ENCODE assay signal across 17 mouse cellular contexts in the genomic region with DNA sequence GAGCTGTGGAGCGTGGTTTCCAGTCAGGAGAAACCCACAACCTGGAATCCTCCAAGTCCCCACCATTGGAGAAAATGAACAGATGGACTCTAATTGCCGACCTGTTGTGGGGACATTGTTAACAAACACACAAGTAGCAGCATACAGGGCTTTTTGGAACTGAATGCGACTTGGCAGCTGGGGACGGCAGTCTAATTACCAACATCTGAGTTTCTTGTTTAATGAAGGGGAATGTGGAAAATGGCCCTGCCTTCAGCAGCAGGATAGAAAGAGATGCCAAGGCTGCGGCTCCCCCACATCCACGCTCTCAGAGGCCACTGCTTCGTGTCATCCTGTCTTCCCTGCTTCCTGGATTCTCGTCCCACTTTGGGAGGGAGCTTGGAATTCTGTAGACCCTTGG.
DNase-seq lines count a peak whose midpoint lies in the region; ATAC-seq lines count a peak whose summit lies in the region.
"Had no signal": no experiment of that assay in that cellular context is flagged by ENCODE, and none has a peak within 500 bp of the region (broad histone marks: within the 10 kb centered on the region; RNA-seq: fewer than 3 reads in every experiment).

No protein-coding gene starts in this region.

- H3K4me2 ChIP-seq in hindbrain, embryonic 15.5 days: no peak overlapping the region
- no peak overlapping the region for H3K4me2 ChIP-seq in hindbrain, embryonic 13.5 days
- H3K4me2 ChIP-seq: liver, embryonic 13.5 days had no signal

- DNase-seq in right cerebral cortex, adult 18-20 months: peak; percentile 1
- no peak for DNase-seq in right cerebral cortex, postnatal 14 days
- peak; percentile 13 to 31 for DNase-seq in layer of hippocampus, postnatal 10 days (ENCODE audit: low spot score in 2 of 2)
- no peak for DNase-seq in spleen, postnatal 10 days (ENCODE audit: low spot score in 2 of 2)
- DNase-seq: adrenal gland, postnatal 36 days; cerebellum, adult 2 months; heart, postnatal 36 days; kidney, adult 11 months; kidney, postnatal 25 days; liver, embryonic 13.5 days; lung, postnatal 10 days had no signal

- ATAC-seq in hindbrain, embryonic 15.5 days (ENCODE audit: low FRiP score, low read depth): peak; percentile 56; the same call in 1 of the 2 replicates
- no peak for ATAC-seq in hindbrain, embryonic 13.5 days (ENCODE audit: low FRiP score)
- no peak for ATAC-seq in erythroblast, adult 5-6 weeks (replicated peaks; ENCODE audit: low FRiP score, poor library complexity, severe bottlenecking)

- WGBS in hindbrain, embryonic 15.5 days: 63% methylated on average over 8 of the region's 8 CpGs
- WGBS in hindbrain, embryonic 13.5 days: 72% methylated on average over 8 of the region's 8 CpGs

- H3K27ac ChIP-seq in hindbrain, embryonic 15.5 days (replicated peaks): no peak overlapping the region
- no peak overlapping the region for H3K27ac ChIP-seq in hindbrain, embryonic 13.5 days
- H3K27ac ChIP-seq: liver, embryonic 13.5 days; midbrain, embryonic 10.5 days had no signal

- H3K9me3 ChIP-seq in hindbrain, embryonic 15.5 days: no peaks in the 10 kb centered on the region; the same call in 1 of the 2 replicates
- no peaks in the 10 kb centered on the region for H3K9me3 ChIP-seq in hindbrain, embryonic 13.5 days
- H3K9me3 ChIP-seq: liver, embryonic 13.5 days; midbrain, embryonic 10.5 days had no signal

- no peaks in the 10 kb centered on the region for H3K36me3 ChIP-seq in hindbrain, embryonic 15.5 days
- H3K36me3 ChIP-seq in hindbrain, embryonic 13.5 days: no peaks in the 10 kb centered on the region
- H3K36me3 ChIP-seq: liver, embryonic 13.5 days; midbrain, embryonic 10.5 days had no signal

- H3K4me1 ChIP-seq in hindbrain, embryonic 15.5 days (replicated peaks): no peaks in the 10 kb centered on the region
- H3K4me1 ChIP-seq in hindbrain, embryonic 13.5 days (replicated peaks): 0 out of 2 replicates have a peak, but pooled peaks cover 14% of the 10 kb centered on the region
- H3K4me1 ChIP-seq: liver, embryonic 13.5 days had no signal

- 0 out of 2 replicates have a peak, but pooled peaks cover 2% of the 10 kb centered on the region for H3K27me3 ChIP-seq in hindbrain, embryonic 15.5 days
- peaks cover under 1% of the 10 kb centered on the region; the same call in 1 of the 2 replicates for H3K27me3 ChIP-seq in hindbrain, embryonic 13.5 days

- H3K4me3 ChIP-seq in hindbrain, embryonic 15.5 days: no peak overlapping the region
- H3K4me3 ChIP-seq in hindbrain, embryonic 13.5 days: no peak overlapping the region
- H3K4me3 ChIP-seq: erythroblast, embryonic 14.5 days; liver, embryonic 13.5 days; midbrain, embryonic 10.5 days; myocyte had no signal

- H3K9ac ChIP-seq in hindbrain, embryonic 15.5 days: no peak overlapping the region
- H3K9ac ChIP-seq in hindbrain, embryonic 13.5 days: no peak overlapping the region
- H3K9ac ChIP-seq: liver, embryonic 13.5 days had no signal

Comparison
In these comparisons a context has a peak if more than half of its experiments do, and no peak if none do; other contexts are left out.
1. DNase-seq: peak in right cerebral cortex, adult 18-20 months (single experiment) and layer of hippocampus, postnatal 10 days (2 of 2); none in right cerebral cortex, postnatal 14 days (single experiment) and spleen, postnatal 10 days (0 of 2).